Mouse (Mus musculus): Measurements from ENCODE around the gene Utp6. TPM values are rescaled to one million over a fixed set of nuclear protein-coding genes. Genes with fewer than 3 reads are reported as not detected.

Utp6 gene
- polyA plus RNA-seq, 3 experiments from 2014 or later = 38.7 to 52.0 (median 40.7) TPM

Other genes with a start within 250 kb of the Utp6 start
- gene Suz12, start 30.7 kb upstream of the Utp6 start, polyA plus RNA-seq (2017; shearing (Covaris generic)) = 10 to 100 TPM; 34.6 to 40.3 (median 37.6) TPM
- gene Crlf3, start 118.6 kb upstream of the Utp6 start, polyA plus RNA-seq (2017; shearing (Covaris generic)) = 100 to 1,000 TPM in 2 of 3 experiments, 10 to 100 TPM in 1; 98.6 to 123 (median 113) TPM
- gene Atad5, start 127.0 kb upstream of the Utp6 start, polyA plus RNA-seq (2017; shearing (Covaris generic)) = 1 to 10 TPM; 2.6 to 8.1 (median 3.1) TPM
- gene Tefm, start 179.8 kb upstream of the Utp6 start, polyA plus RNA-seq (2017; shearing (Covaris generic)) = 10 to 100 TPM; 18.9 to 34.9 (median 32.5) TPM
- under 1 TPM in 1 of 3 experiments, not detected in 2; 0.47 TPM for gene Adap2, start 191.7 kb upstream of the Utp6 start, polyA plus RNA-seq (2017; shearing (Covaris generic))
- 10 to 100 TPM; 10.2 to 12.1 (median 11.1) TPM for gene Rnf135, start 221.5 kb upstream of the Utp6 start, polyA plus RNA-seq (2017; shearing (Covaris generic))
- gene Rhot1, start 246.6 kb upstream of the Utp6 start, polyA plus RNA-seq (2017; shearing (Covaris generic)) = 10 to 100 TPM; 20.6 to 30.8 (median 29.8) TPM

Data from inflammation-experienced regulatory T-cells, adult 6 months (primary cell).